Mouse (Mus musculus): ENCODE results near the gene Slc16a3. TPM values are rescaled to one million over a fixed set of nuclear protein-coding genes. Genes with fewer than 3 reads are reported as not detected.

Gene Slc16a3
- polyA plus RNA-seq, 1 experiment from 2014 or later, result 24.1 TPM

GRCm38 (mm10) chr11:120994741-120995140, 46.5 kb downstream of the Slc16a3 start:
- WGBS, result 71% methylated on average over 6 of the region's 6 CpGs

DNA sequence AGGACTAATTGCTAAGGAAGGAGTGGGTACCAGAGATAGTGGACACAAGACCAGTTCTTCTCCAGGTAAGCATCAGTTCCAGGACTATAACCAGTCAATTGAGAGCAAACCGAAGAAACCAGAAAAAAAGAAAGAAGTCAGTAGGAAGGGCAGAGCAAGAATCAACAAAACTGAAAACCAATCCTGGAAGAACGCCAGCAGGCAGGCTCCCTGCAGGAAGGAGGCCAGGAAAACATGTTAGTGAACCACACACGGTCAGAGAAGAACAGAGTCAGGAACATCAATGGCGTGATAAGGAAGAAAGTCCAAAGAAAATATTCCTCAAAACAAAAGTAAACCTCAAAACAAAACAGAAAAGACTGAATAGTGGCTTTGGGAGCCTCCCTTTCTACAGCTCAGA, 53.7 kb downstream of the Slc16a3 start:
- Histone ChIP-seq H3K4me1 (ENCODE audit: control insufficient read depth, insufficient read depth, low read length) (no peaks in the 10 kb centered on the region), H3K27ac (ENCODE audit: low read length) (no peak overlapping the region), H3K4me3 (ENCODE audit: low read depth, low read length) (no peak overlapping the region), H3K9ac (replicated peaks; ENCODE audit: low read depth, low read length) (no peak overlapping the region), H3K27me3 (ENCODE audit: control insufficient read depth, insufficient read depth, low read length) (no peaks in the 10 kb centered on the region), H3K4me2 (replicated peaks; ENCODE audit: low read depth, low read length) (no peak overlapping the region), H3K36me3 (ENCODE audit: control insufficient read depth, insufficient read depth, low read length) (no peaks in the 10 kb centered on the region), H3K9me3 (ENCODE audit: control insufficient read depth, low read depth, low read length) (no peaks in the 10 kb centered on the region)
- ATAC-seq (ENCODE audit: insufficient number of reproducible peaks, insufficient read depth, low FRiP score, low read depth), result no peak
- whole genome bisulfite sequencing, result 35% methylated on average over 4 of the region's 4 CpGs

More at GRCm38 (mm10) chr11:120994741-120995140, 46.5 kb downstream of the Slc16a3 start:
- Histone ChIP-seq H3K9me3 (ENCODE audit: control insufficient read depth, low read depth, low read length) (no peaks in the 10 kb centered on the region), H3K9ac (replicated peaks; ENCODE audit: low read depth, low read length) (no peak overlapping the region), H3K4me1 (ENCODE audit: control insufficient read depth, insufficient read depth, low read length) (peaks cover 10% of the 10 kb centered on the region; the same call in 1 of the 2 replicates), H3K4me2 (replicated peaks; ENCODE audit: low read depth, low read length) (no peak overlapping the region), H3K4me3 (ENCODE audit: low read depth, low read length) (no peak overlapping the region), H3K27me3 (ENCODE audit: control insufficient read depth, insufficient read depth, low read length) (no peaks in the 10 kb centered on the region), H3K27ac (ENCODE audit: low read length) (no peak overlapping the region), H3K36me3 (ENCODE audit: control insufficient read depth, insufficient read depth, low read length) (no peaks in the 10 kb centered on the region)
- no peak for ATAC-seq (ENCODE audit: insufficient number of reproducible peaks, insufficient read depth, low FRiP score, low read depth)

- Histone ChIP-seq H3K27me3 (ENCODE audit: control insufficient read depth, insufficient read depth, low read length) (no peaks in the 10 kb centered on the region), H3K27ac (ENCODE audit: low read length) (no peak overlapping the region), H3K4me2 (replicated peaks; ENCODE audit: low read depth, low read length) (no peak overlapping the region), H3K9ac (replicated peaks; ENCODE audit: low read depth, low read length) (no peak overlapping the region), H3K36me3 (ENCODE audit: control insufficient read depth, insufficient read depth, low read length) (no peaks in the 10 kb centered on the region), H3K4me3 (ENCODE audit: low read depth, low read length) (no peak overlapping the region), H3K4me1 (ENCODE audit: control insufficient read depth, insufficient read depth, low read length) (no peaks in the 10 kb centered on the region), H3K9me3 (ENCODE audit: control insufficient read depth, low read depth, low read length) (no peaks in the 10 kb centered on the region)
- no peak for ATAC-seq (ENCODE audit: insufficient number of reproducible peaks, insufficient read depth, low FRiP score, low read depth)
- WGBS, result 51% methylated on average over 5 of the region's 5 CpGs
Observed at GRCm38 (mm10) chr11:121004281-121004680, 56.0 kb downstream of the Slc16a3 start.

DNA sequence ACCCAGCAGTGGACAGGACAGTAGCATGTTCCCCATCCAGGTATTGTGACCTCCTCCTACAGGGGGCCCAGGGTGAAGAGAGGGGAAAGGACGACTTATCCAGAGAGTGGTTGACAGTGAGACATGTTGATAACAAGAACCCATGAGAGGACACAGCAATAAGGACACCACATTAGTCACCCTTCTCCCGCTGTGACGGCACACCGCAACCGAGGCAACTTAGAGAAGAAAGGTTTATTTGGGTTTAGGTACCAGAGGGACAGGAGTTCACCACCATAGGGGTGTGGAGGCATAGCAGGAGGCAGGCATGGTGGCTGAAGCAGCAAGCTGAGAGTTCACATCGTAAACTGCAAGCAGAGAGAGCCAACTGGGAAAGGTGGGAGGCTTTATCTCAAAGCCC, 57.9 kb downstream of the Slc16a3 start:
- ATAC-seq (ENCODE audit: insufficient number of reproducible peaks, insufficient read depth, low FRiP score, low read depth), result no peak
- Histone ChIP-seq H3K4me3 (ENCODE audit: low read depth, low read length) (no peak overlapping the region), H3K27ac (ENCODE audit: low read length) (no peak overlapping the region), H3K36me3 (ENCODE audit: control insufficient read depth, insufficient read depth, low read length) (no peaks in the 10 kb centered on the region), H3K27me3 (ENCODE audit: control insufficient read depth, insufficient read depth, low read length) (no peaks in the 10 kb centered on the region), H3K9ac (replicated peaks; ENCODE audit: low read depth, low read length) (no peak overlapping the region), H3K4me1 (ENCODE audit: control insufficient read depth, insufficient read depth, low read length) (no peaks in the 10 kb centered on the region), H3K9me3 (ENCODE audit: control insufficient read depth, low read depth, low read length) (no peaks in the 10 kb centered on the region), H3K4me2 (replicated peaks; ENCODE audit: low read depth, low read length) (no peak overlapping the region)
- 70% methylated on average over 6 of the region's 6 CpGs for WGBS

- ATAC-seq (ENCODE audit: insufficient number of reproducible peaks, insufficient read depth, low FRiP score, low read depth), result no peak
- Histone ChIP-seq H3K4me3 (ENCODE audit: low read depth, low read length) (no peak overlapping the region), H3K27me3 (ENCODE audit: control insufficient read depth, insufficient read depth, low read length) (no peaks in the 10 kb centered on the region), H3K27ac (ENCODE audit: low read length) (no peak overlapping the region), H3K9me3 (ENCODE audit: control insufficient read depth, low read depth, low read length) (no peaks in the 10 kb centered on the region), H3K36me3 (ENCODE audit: control insufficient read depth, insufficient read depth, low read length) (no peaks in the 10 kb centered on the region), H3K4me1 (ENCODE audit: control insufficient read depth, insufficient read depth, low read length) (no peaks in the 10 kb centered on the region), H3K4me2 (replicated peaks; ENCODE audit: low read depth, low read length) (no peak overlapping the region), H3K9ac (replicated peaks; ENCODE audit: low read depth, low read length) (no peak overlapping the region)
- WGBS, result 96% methylated on average over 3 of the region's 3 CpGs
Observed at GRCm38 (mm10) chr11:121010044-121010755, 61.9 kb downstream of the Slc16a3 start.

Other genes starting within 250 kb of the Slc16a3 start
- 152 and 165 TPM in 2 replicates for gene Cenpx, start 234.7 kb upstream of the Slc16a3 start, polyA plus RNA-seq (2014; fragmentation: Nextera tagmentation; extraction: Ambion mirVana)
- 48.6 and 55.2 TPM in 2 replicates for gene Lrrc45, start 234.6 kb upstream of the Slc16a3 start, polyA plus RNA-seq (2014; fragmentation: Nextera tagmentation; extraction: Ambion mirVana)
- 11.1 and 11.7 TPM in 2 replicates for gene Rac3, start 227.0 kb upstream of the Slc16a3 start, polyA plus RNA-seq (2014; fragmentation: Nextera tagmentation; extraction: Ambion mirVana)
- 33.2 TPM in 2 replicates for gene Dcxr, start 221.2 kb upstream of the Slc16a3 start, polyA plus RNA-seq (2014; fragmentation: Nextera tagmentation; extraction: Ambion mirVana)
- gene Cbr2, start 216.4 kb upstream of the Slc16a3 start, polyA plus RNA-seq (2014; fragmentation: Nextera tagmentation; extraction: Ambion mirVana), result 36.9 and 46.6 TPM in 2 replicates
- 3.6 and 5.4 TPM in 2 replicates for gene Hmga1b, start 185.7 kb upstream of the Slc16a3 start, polyA plus RNA-seq (2014; fragmentation: Nextera tagmentation; extraction: Ambion mirVana)
- gene Rfng, start 164.3 kb upstream of the Slc16a3 start, polyA plus RNA-seq (2014; fragmentation: Nextera tagmentation; extraction: Ambion mirVana), result 27.8 and 29.5 TPM in 2 replicates
- 218 and 224 TPM in 2 replicates for gene Gps1, start 164.2 kb upstream of the Slc16a3 start, polyA plus RNA-seq (2014; fragmentation: Nextera tagmentation; extraction: Ambion mirVana)
- gene Dus1l, start 152.1 kb upstream of the Slc16a3 start, polyA plus RNA-seq (2014; fragmentation: Nextera tagmentation; extraction: Ambion mirVana), result 59.7 and 66.9 TPM in 2 replicates
- gene Fasn, start 123.9 kb upstream of the Slc16a3 start, polyA plus RNA-seq (2014; fragmentation: Nextera tagmentation; extraction: Ambion mirVana), result 69.0 and 70.9 TPM in 2 replicates
- gene Ccdc57, start 15.6 kb upstream of the Slc16a3 start, polyA plus RNA-seq (2014; fragmentation: Nextera tagmentation; extraction: Ambion mirVana), result 5.6 and 6.5 TPM in 2 replicates
- gene Csnk1d, start 42.9 kb downstream of the Slc16a3 start, polyA plus RNA-seq (2014; fragmentation: Nextera tagmentation; extraction: Ambion mirVana), result 70.4 and 70.6 TPM in 2 replicates
- 1.5 and 2.1 TPM in 2 replicates for gene Cd7, start 90.9 kb downstream of the Slc16a3 start, polyA plus RNA-seq (2014; fragmentation: Nextera tagmentation; extraction: Ambion mirVana)
- 0.32 and 1.1 TPM in 2 replicates for gene Sectm1b, start 115.1 kb downstream of the Slc16a3 start, polyA plus RNA-seq (2014; fragmentation: Nextera tagmentation; extraction: Ambion mirVana)
- gene Sectm1a, start 132.7 kb downstream of the Slc16a3 start, polyA plus RNA-seq (2014; fragmentation: Nextera tagmentation; extraction: Ambion mirVana), result 0.34 TPM in 1 of 2 replicates, not detected in the other
- gene Tex19.2, start 170.2 kb downstream of the Slc16a3 start, polyA plus RNA-seq (2014; fragmentation: Nextera tagmentation; extraction: Ambion mirVana), result not detected in 2 replicates
- not detected in 2 replicates for gene Tex19.1, start 197.7 kb downstream of the Slc16a3 start, polyA plus RNA-seq (2014; fragmentation: Nextera tagmentation; extraction: Ambion mirVana)
- gene Uts2r, start 211.8 kb downstream of the Slc16a3 start, polyA plus RNA-seq (2014; fragmentation: Nextera tagmentation; extraction: Ambion mirVana), result not detected in 2 replicates

Data from stomach, embryonic 14.5 days (tissue).